Mouse (Mus musculus): ENCODE results near the gene Bckdk. TPM values are rescaled to one million over a fixed set of nuclear protein-coding genes. Genes with fewer than 3 reads are reported as not detected.
A peak's percentile ranks its signal among the peaks of the same experiment; 100 is the strongest.

The Bckdk gene
- polyA plus RNA-seq (2014; fragmentation: Nextera tagmentation; extraction: Ambion mirVana) = 65.5 and 69.2 TPM in 2 replicates

GRCm38 (mm10) chr7:127903971-127904796, at the start of gene Bckdk:
Bckdk (plus strand) TSS chr7:127904082.
- peak within 1 kb of the TSS; percentile 77 for H3K27ac ChIP-seq
- peak within 1 kb of the TSS; percentile 50 for H3K4me3 ChIP-seq (replicated peaks; ENCODE audit: low read length)
- peaks cover 30% of the 10 kb centered on the region for H3K36me3 ChIP-seq (replicated peaks; ENCODE audit: control insufficient read depth, insufficient read depth)
- DNase-seq (ENCODE audit: low spot score) (peak; percentile 83), ATAC-seq (ENCODE audit: low FRiP score) (peak; percentile 90)
- 10% methylated on average over 38 of the region's 38 CpGs for WGBS
- H3K4me2 ChIP-seq (replicated peaks) = peak within 1 kb of the TSS; percentile 81
- no peaks in the 10 kb centered on the region for H3K9me3 ChIP-seq (ENCODE audit: control insufficient read depth, low read length)
- peak within 1 kb of the TSS; percentile 77 for H3K9ac ChIP-seq
- no peaks in the 10 kb centered on the region for H3K27me3 ChIP-seq (ENCODE audit: control insufficient read depth, insufficient read depth, low read length)
- H3K4me1 ChIP-seq (replicated peaks; ENCODE audit: control insufficient read depth, insufficient read depth, low read length) = peaks cover 7% of the 10 kb centered on the region

DNA sequence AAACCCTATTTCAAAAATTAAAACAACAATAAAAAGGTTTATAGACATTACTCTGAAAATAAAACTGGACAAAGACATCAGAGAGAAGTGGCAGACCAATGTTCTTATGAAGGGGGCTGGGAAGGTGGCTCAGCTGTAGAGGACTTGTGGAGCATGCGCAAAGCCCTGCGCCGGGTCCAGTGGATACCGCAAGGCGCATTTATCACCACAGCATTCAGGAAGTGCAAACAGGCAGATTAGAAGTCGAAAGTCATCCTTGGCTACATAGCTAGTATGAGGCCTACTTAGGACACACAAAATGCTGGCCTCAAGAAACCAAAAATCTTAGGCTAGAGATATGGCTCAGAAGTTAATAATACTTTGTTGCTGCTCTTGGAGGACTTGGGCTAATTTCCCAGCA, 45.6 kb upstream of the Bckdk start:
- Histone ChIP-seq H3K9ac (no peak overlapping the region), H3K4me2 (replicated peaks) (no peak overlapping the region), H3K9me3 (ENCODE audit: control insufficient read depth, low read length) (no peaks in the 10 kb centered on the region), H3K4me1 (replicated peaks; ENCODE audit: control insufficient read depth, insufficient read depth, low read length) (no peaks in the 10 kb centered on the region), H3K27ac (no peak overlapping the region), H3K4me3 (replicated peaks; ENCODE audit: low read length) (no peak overlapping the region), H3K27me3 (ENCODE audit: control insufficient read depth, insufficient read depth, low read length) (no peaks in the 10 kb centered on the region), H3K36me3 (replicated peaks; ENCODE audit: control insufficient read depth, insufficient read depth) (0 out of 2 replicates have a peak, but pooled peaks cover 10% of the 10 kb centered on the region)
- DNase-seq (ENCODE audit: low spot score) (no peak), ATAC-seq (ENCODE audit: low FRiP score) (no peak)
- 93% methylated on average over 6 of the region's 6 CpGs for WGBS

DNA sequence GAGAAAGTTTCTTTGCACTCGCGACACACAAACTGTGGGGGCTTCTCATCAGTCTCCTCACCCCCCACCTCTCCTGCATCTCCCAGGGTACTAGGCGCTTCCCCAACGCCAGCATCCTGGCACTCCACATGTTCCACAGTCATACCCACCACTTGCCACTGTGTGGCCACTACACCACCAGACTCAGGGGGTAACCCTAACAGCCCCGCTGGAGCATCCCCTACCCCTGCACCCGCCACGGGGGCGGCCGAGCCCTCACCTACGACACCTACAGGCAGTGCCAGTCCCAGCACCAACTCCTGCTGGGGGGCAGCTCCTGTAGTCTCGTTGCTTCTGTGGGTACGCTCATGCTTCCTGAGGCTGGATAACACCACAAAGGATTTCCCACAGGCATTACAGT, 37.4 kb upstream of the Bckdk start:
- Histone ChIP-seq H3K9me3 (ENCODE audit: control insufficient read depth, low read length) (no peaks in the 10 kb centered on the region), H3K4me3 (replicated peaks; ENCODE audit: low read length) (no peak overlapping the region), H3K36me3 (replicated peaks; ENCODE audit: control insufficient read depth, insufficient read depth) (peaks cover 65% of the 10 kb centered on the region), H3K27ac (no peak overlapping the region), H3K4me1 (replicated peaks; ENCODE audit: control insufficient read depth, insufficient read depth, low read length) (no peaks in the 10 kb centered on the region), H3K27me3 (ENCODE audit: control insufficient read depth, insufficient read depth, low read length) (no peaks in the 10 kb centered on the region), H3K9ac (no peak overlapping the region), H3K4me2 (replicated peaks) (no peak overlapping the region)
- ATAC-seq (ENCODE audit: low FRiP score) (no peak), DNase-seq (ENCODE audit: low spot score) (no peak)
- WGBS = 95% methylated on average over 12 of the region's 12 CpGs

- no peak for DNase-seq (ENCODE audit: low spot score)
- H3K36me3 ChIP-seq (replicated peaks; ENCODE audit: control insufficient read depth, insufficient read depth) = peaks cover 70% of the 10 kb centered on the region
These were observed 36.2 kb upstream of the Bckdk start for GRCm38 (mm10) chr7:127867641-127868040.

DNA sequence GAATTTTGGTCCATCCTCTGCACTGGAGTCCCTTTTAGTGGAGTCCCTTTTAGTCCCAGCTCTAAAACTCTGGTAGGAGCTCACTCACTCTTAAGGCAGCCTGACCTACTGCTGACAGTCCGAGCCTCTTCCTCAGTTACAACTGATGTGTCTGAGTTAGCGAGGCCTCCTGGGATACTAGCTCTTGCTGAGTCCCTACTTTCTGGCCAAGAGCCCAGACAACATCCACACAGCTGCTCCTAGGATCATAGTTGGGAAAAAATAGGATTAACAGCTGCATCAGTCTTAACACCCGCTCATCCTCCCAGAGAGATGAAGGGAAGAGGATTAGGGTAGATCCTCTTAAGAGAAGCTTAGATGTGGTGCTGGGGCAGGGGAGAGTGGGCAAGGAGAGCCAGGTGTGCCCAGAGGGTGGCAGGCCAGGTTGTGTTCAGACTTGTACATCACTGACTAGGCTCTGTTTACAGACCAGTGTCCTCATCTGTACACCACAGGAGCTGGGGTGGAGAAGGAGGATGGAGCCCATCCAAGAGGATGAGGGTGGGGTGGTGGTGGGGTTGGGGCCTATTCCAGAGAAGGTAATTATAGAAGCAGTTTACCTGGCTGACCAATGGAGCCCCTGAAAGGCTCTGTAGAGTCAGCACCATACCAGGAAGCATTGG, 34.6 kb upstream of the Bckdk start:
- WGBS = 68% methylated on average over 3 of the region's 3 CpGs
- H3K27me3 ChIP-seq (ENCODE audit: control insufficient read depth, insufficient read depth, low read length) = no peaks in the 10 kb centered on the region
- H3K9me3 ChIP-seq (ENCODE audit: control insufficient read depth, low read length) = no peaks in the 10 kb centered on the region
- no peak overlapping the region for H3K9ac ChIP-seq
- no peak for DNase-seq (ENCODE audit: low spot score)
- peaks cover 16% of the 10 kb centered on the region for H3K4me1 ChIP-seq (replicated peaks; ENCODE audit: control insufficient read depth, insufficient read depth, low read length)
- no peak overlapping the region for H3K4me3 ChIP-seq (replicated peaks; ENCODE audit: low read length)
- no peak for ATAC-seq (ENCODE audit: low FRiP score)
- peaks cover 60% of the 10 kb centered on the region for H3K36me3 ChIP-seq (replicated peaks; ENCODE audit: control insufficient read depth, insufficient read depth)
- H3K27ac ChIP-seq = no peak overlapping the region
- H3K4me2 ChIP-seq (replicated peaks) = no peak overlapping the region

More at GRCm38 (mm10) chr7:127867641-127868040, 36.2 kb upstream of the Bckdk start:
- Histone ChIP-seq H3K27me3 (ENCODE audit: control insufficient read depth, insufficient read depth, low read length) (no peaks in the 10 kb centered on the region), H3K9ac (no peak overlapping the region), H3K9me3 (ENCODE audit: control insufficient read depth, low read length) (no peaks in the 10 kb centered on the region), H3K4me1 (replicated peaks; ENCODE audit: control insufficient read depth, insufficient read depth, low read length) (no peaks in the 10 kb centered on the region), H3K4me2 (replicated peaks) (no peak overlapping the region), H3K27ac (no peak overlapping the region), H3K4me3 (replicated peaks; ENCODE audit: low read length) (no peak overlapping the region)
- 98% methylated on average over 18 of the region's 18 CpGs for WGBS
- ATAC-seq (ENCODE audit: low FRiP score) = no peak

- 84% methylated on average over 5 of the region's 5 CpGs for WGBS
- Histone ChIP-seq H3K9me3 (ENCODE audit: control insufficient read depth, low read length) (no peaks in the 10 kb centered on the region), H3K4me2 (replicated peaks) (no peak overlapping the region), H3K27me3 (ENCODE audit: control insufficient read depth, insufficient read depth, low read length) (no peaks in the 10 kb centered on the region), H3K4me3 (replicated peaks; ENCODE audit: low read length) (no peak overlapping the region), H3K36me3 (replicated peaks; ENCODE audit: control insufficient read depth, insufficient read depth) (peaks cover 50% of the 10 kb centered on the region), H3K4me1 (replicated peaks; ENCODE audit: control insufficient read depth, insufficient read depth, low read length) (peaks cover 20% of the 10 kb centered on the region), H3K9ac (no peak overlapping the region), H3K27ac (no peak overlapping the region)
- ATAC-seq (ENCODE audit: low FRiP score) (no peak), DNase-seq (ENCODE audit: low spot score) (no peak)
These were observed 33.6 kb upstream of the Bckdk start for GRCm38 (mm10) chr7:127870136-127870821.

- H3K9ac ChIP-seq = peak overlapping the region; percentile 78
- peak overlapping the region; percentile 89 for H3K4me3 ChIP-seq (replicated peaks; ENCODE audit: low read length)
- H3K4me2 ChIP-seq (replicated peaks) = peak overlapping the region; percentile 94
- WGBS = 4% methylated on average over 20 of the region's 20 CpGs
- H3K27me3 ChIP-seq (ENCODE audit: control insufficient read depth, insufficient read depth, low read length) = no peaks in the 10 kb centered on the region
- peaks cover 45% of the 10 kb centered on the region for H3K36me3 ChIP-seq (replicated peaks; ENCODE audit: control insufficient read depth, insufficient read depth)
- ATAC-seq (ENCODE audit: low FRiP score) (peak; percentile 31), DNase-seq (ENCODE audit: low spot score) (no peak)
- H3K27ac ChIP-seq = peak overlapping the region; percentile 98
- peaks cover 28% of the 10 kb centered on the region for H3K4me1 ChIP-seq (replicated peaks; ENCODE audit: control insufficient read depth, insufficient read depth, low read length)
- H3K9me3 ChIP-seq (ENCODE audit: control insufficient read depth, low read length) = no peaks in the 10 kb centered on the region
These were observed 28.9 kb upstream of the Bckdk start for GRCm38 (mm10) chr7:127874812-127875626.

- DNase-seq (ENCODE audit: low spot score) (peak; percentile 94), ATAC-seq (ENCODE audit: low FRiP score) (peak; percentile 94)
- Histone ChIP-seq H3K4me2 (replicated peaks) (peak overlapping the region; percentile 94), H3K4me1 (replicated peaks; ENCODE audit: control insufficient read depth, insufficient read depth, low read length) (peaks cover 28% of the 10 kb centered on the region), H3K4me3 (replicated peaks; ENCODE audit: low read length) (peak overlapping the region; percentile 89), H3K36me3 (replicated peaks; ENCODE audit: control insufficient read depth, insufficient read depth) (peaks cover 51% of the 10 kb centered on the region), H3K27me3 (ENCODE audit: control insufficient read depth, insufficient read depth, low read length) (no peaks in the 10 kb centered on the region), H3K27ac (peak overlapping the region; percentile 98), H3K9me3 (ENCODE audit: control insufficient read depth, low read length) (no peaks in the 10 kb centered on the region), H3K9ac (peak overlapping the region; percentile 78)
- WGBS = 0% methylated on average over 37 of the region's 43 CpGs
These were observed 28.3 kb upstream of the Bckdk start for GRCm38 (mm10) chr7:127875627-127876001.
